Mouse (Mus musculus) yolk sac, embryonic 10.5 days (tissue): ENCODE results near the gene Map3k6.

Source experiments
- DNase-seq: peaks from one replicate; pipeline ENCODE4 v3.0.0-alpha.2; 2017; ENCODE audit warnings: low spot score

Gene Map3k6

DNA sequence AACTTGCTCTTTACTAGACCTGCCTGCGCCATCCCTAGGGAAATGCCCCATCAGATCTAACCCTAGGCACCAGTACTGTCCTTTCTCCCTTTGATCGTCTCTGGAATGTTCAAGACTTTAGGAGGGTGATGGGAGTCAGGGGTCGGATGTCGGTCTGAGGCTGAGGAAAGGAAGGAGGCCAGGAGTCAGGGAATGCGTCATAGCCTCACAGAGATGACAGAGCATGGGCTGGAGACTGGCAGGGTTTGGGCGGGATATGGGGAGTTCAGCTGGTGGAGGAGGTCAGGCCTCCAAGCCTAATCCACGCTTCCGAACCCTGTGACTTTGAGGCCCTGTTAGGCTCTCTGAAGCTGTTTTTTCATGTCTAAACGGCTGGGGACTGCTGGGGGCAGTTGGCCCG, 27.0 kb upstream of the Map3k6 start:
- no peak for DNase-seq

GRCm38 (mm10) chr4:133217641-133218040, 23.0 kb upstream of the Map3k6 start:
- peak; percentile 44 for DNase-seq

GRCm38 (mm10) chr4:133218745-133219144, 21.9 kb upstream of the Map3k6 start:
- no peak for DNase-seq

- DNase-seq, result peak; percentile 36
Measured at GRCm38 (mm10) chr4:133220656-133221055, 20.0 kb upstream of the Map3k6 start.

DNA sequence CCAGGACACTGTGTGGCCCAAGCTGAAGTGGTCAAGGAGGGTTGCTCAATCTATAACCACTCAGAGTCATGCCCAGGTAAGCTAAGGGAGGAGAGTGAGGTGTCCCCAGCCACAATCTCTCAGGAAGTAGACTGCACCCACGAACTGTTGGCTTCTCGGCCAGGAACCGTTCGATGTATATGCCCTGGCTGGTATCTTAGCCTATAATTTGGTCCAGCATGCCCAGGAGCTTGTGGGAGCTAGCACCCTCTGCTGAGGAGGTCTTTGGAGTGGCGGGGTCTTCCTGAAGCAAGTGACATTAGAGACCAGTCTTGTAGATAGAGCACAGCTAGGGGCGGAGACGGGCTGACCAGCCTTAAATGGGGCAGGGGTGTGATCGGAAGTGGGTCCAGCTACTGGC, 18.9 kb upstream of the Map3k6 start:
- no peak for DNase-seq

GRCm38 (mm10) chr4:133223875-133224274, 16.7 kb upstream of the Map3k6 start:
- no peak for DNase-seq

- no peak for DNase-seq
Measured at GRCm38 (mm10) chr4:133226073-133226472, 14.5 kb upstream of the Map3k6 start.

- no peak for DNase-seq
Measured at GRCm38 (mm10) chr4:133227636-133228035, 13.0 kb upstream of the Map3k6 start.

- DNase-seq, result no peak
Measured at GRCm38 (mm10) chr4:133229582-133229981, 11.0 kb upstream of the Map3k6 start.

DNA sequence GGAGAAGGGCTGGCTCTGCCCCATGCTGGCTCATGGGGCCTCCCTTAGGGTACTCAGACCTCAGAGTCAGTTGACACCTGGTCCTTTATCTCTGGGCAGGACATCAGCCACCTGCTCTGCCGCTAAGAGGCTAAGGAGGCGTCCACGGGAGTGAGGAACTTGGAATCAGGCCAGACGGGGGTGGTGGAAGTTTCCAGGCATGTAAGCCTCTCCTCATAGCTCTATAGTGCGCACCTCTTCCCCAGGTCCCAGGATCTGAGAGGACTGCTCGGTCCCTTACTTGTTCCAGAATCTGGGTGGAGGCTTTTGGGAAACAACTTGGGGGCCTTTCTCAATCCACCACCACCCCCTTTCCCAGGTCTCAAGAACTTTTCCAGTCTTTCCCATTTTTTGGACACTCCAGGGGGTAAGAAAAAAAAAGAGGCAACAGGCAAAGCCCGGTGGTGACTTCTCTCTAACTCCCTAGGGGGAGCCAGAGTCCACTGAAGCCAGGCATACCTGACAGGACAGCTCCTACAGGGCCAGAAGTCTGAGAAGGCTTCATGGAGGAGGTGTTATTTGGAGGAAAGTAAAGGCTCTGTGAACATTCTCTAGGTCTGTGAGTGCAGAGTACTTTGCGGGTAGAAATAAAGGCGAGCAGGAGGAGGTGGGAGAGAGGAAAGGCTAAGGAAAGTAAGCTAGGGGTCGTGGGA, 7.2 kb upstream of the Map3k6 start:
- DNase-seq, result no peak

DNA sequence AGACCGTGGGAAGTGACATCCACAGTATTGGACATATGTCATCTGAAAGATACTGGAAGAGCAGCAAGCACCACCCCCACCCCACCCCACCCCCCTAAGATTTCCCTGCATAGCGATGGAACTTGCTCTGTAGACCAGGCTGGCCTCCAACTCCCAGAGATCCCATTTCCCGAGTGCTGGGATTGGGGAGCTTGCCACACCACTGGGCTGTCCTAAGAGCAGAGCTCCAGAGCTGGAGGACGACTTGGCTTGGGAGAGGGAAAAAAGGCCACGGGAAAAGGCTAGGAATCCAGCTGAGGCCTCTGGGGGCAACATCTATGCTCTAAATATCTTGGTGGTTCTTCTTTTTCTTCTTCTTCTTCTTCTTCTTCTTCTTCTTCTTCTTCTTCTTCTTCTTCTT, 5.8 kb upstream of the Map3k6 start:
- no peak for DNase-seq

DNA sequence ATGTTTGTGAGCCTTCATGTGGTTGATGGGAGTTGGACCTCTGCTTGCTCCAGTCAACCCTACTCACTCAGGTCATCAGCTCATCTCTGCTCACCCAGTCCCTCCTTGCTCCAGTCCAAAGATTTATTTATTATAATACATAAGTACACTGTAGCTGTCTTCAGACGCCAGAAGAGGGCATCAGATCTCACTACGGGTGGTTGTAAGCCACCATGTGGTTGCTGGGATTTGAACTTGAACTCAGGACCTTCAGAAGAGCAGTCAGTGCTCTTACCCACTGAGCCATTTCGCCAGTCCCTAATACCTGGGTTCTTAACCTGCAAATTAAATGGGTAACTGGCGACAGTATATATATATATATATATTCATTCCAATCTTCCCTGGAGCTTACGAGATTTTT, 5.2 kb upstream of the Map3k6 start:
- no peak for DNase-seq

GRCm38 (mm10) chr4:133237911-133238310, 2.7 kb upstream of the Map3k6 start:
- no peak for DNase-seq

DNA sequence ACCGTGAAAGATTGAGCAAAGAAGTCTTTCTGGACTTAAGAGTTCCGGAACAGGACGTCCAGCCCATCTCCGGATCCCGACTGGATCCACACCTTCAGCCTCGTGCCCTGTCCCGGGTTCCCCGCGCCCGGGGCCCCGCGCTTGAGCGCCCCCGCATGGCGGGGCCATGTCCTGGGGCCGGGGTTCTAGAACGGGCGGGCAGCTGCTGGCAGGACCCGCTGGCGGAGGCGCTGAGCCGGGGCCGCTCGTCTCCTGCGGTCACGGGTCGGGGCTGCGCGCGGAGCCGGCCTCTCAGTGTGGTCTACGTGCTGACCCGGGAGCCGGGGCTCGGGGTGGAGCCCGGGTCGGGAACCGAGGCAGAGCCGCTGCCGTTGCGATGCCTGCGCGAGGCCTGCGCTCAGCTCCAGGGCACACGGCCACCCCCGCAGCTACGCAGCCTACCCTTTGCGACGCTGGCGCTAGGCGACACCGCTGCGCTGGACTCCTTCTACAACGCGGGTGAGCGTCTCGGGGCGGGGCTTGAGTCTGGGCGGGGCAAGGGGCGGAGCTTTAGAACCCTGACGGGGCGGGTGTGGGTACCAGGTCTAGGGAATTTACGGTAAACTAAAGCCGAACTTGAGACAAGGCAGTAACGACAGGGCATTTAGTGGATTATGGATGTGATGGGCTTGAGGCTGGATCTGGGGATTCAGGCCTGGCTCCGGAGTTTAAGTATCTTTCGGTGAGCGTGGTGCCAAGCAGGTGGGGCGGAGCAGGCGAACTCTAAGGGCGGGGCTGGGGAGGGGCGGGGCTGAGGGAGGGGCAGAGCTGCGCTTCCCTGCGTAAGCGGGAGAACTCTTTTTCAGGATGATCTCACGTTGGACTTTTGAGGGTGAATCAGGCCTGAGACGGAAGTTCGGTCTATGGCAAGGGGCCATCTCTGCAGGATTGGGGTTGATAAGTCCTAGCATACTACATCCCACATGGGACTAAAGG, 603 bp downstream of the Map3k6 start:
- peak; percentile 93 for DNase-seq

- DNase-seq, result no peak
Measured at GRCm38 (mm10) chr4:133241910-133242309, 1.3 kb downstream of the Map3k6 start.

DNA sequence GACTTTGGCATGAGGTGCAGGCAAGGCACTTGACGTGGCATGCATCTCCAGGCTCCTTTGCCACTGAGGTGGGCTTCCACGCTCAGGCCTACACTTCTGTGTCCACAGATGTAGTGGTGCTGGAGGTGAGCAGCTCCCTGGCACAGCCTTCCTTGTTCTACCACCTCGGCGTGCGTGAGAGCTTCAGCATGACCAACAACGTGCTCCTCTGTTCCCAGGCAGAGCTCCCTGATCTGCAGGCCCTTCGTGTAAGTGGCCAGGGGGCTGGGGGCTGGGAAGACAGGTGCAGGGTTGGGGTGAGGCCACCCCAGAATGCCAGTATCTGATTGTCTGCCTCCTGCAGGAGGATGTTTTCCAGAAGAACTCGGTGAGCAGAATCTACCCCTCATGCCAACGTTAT, 2.1 kb downstream of the Map3k6 start:
- no peak for DNase-seq

GRCm38 (mm10) chr4:133243538-133243937, 2.9 kb downstream of the Map3k6 start:
- no peak for DNase-seq

- DNase-seq, result no peak
Measured at GRCm38 (mm10) chr4:133244289-133244688, 3.7 kb downstream of the Map3k6 start.

- DNase-seq, result no peak
Measured at GRCm38 (mm10) chr4:133247072-133247471, 6.5 kb downstream of the Map3k6 start.

- no peak for DNase-seq
Measured at GRCm38 (mm10) chr4:133247806-133248449, 7.3 kb downstream of the Map3k6 start.

DNA sequence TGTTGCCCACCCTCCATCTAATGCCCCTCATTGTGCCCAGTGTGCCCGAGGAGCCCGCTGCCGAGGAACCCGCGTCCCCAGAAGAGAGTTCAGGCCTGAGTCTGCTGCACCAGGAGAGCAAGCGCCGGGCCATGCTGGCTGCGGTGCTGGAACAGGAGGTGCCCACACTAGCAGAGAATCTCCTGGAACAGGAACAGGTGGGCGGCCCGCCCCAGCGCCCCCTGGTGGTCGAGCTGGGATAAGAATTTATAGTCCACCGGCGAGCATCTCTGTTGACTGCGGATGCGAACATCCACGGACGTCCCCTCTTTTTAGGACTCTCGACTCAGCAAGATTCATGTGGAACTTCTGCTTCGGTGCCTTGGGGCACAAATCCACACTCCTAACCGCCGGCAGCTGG, 10.0 kb downstream of the Map3k6 start:
- peak; percentile 52 for DNase-seq

DNA sequence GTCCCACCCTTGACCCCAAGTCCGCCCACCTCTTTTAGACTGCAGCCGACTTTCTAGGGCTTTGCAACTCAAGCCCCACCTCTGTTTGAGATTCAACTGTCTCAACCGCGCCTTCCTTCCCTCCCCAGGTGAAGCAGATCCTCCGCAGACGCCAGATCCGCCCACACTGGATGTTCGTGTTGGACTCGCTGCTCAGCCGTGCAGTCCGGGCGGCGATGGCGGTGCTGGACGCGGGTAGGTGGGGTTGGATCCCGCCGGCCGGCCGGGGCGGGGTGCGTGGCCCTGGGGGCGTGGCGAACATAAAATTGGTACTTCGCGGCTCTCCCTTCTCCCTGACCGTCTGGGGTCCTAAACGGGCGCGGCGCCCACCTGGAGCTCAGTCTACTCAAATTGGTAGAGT, 10.6 kb downstream of the Map3k6 start:
- peak; percentile 20 for DNase-seq

DNA sequence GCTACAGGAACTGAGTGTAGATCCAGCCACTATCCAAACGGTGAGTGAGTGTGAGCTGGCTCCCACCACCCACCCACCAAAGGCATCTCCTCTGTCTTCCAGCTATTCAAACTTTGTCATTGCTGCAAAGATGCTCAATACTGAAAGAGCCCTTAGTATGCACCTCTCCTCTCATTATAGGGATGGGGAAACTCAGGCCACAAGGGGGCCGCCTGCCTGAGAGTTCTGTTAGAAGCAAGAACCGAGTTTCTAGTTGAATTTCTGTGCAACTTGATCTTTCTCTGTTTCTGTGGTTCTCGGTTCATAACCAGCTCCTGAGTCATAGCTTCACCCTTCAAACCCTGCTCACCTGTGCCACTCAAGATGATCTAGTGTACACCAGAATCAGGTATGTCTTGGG, 11.5 kb downstream of the Map3k6 start:
- no peak for DNase-seq
